In genomic region chr7:111257842-111258241, GRCm38 (mm10) we compare ENCODE assay signal across 31 mouse cellular contexts.
A peak's percentile ranks its signal among the peaks of the same experiment; 100 is the strongest.
DNase-seq lines count a peak whose midpoint lies in the region; ATAC-seq and TF ChIP-seq lines count a peak whose summit lies in the region.
"Had no signal": no experiment of that assay in that cellular context is flagged by ENCODE, and none has a peak within 500 bp of the region (broad histone marks: within the 10 kb centered on the region; RNA-seq: fewer than 3 reads in every experiment).

No protein-coding gene starts in this region.

- no peak for TF ChIP-seq EP300 in liver, postnatal 0 days (IDR thresholded peaks at IDR 0.05; ENCODE audit: low read depth)
- TF ChIP-seq EP300 in MEL (IDR thresholded peaks at IDR 0.05; ENCODE audit: low read depth in 1 of 2, low read length in 2 of 2), result no peak

- ATAC-seq in intestine, postnatal 0 days, result no peak
- no peak for ATAC-seq in intestine, embryonic 16.5 days
- no peak for ATAC-seq in liver, postnatal 0 days
- ATAC-seq: forebrain, embryonic 16.5 days; liver, embryonic 12.5 days had no signal

- no peaks in the 10 kb centered on the region for H3K9me3 ChIP-seq in intestine, postnatal 0 days (ENCODE audit: control insufficient read depth)
- no peaks in the 10 kb centered on the region; the same call in 1 of the 2 replicates for H3K9me3 ChIP-seq in intestine, embryonic 16.5 days (ENCODE audit: control insufficient read depth, low read length)
- no peaks in the 10 kb centered on the region for H3K9me3 ChIP-seq in liver, postnatal 0 days (ENCODE audit: low read length)
- H3K9me3 ChIP-seq in E14TG2a.4 (ENCODE audit: low read length) (peaks cover 5% of the 10 kb centered on the region; the same call in 1 of the 2 replicates), MEL (replicated peaks; ENCODE audit: insufficient read depth, low read length) (no peaks in the 10 kb centered on the region)
- H3K9me3 ChIP-seq: embryonic facial prominence, embryonic 13.5 days; hindbrain, embryonic 13.5 days; limb, embryonic 12.5 days; liver, embryonic 12.5 days; lung, embryonic 15.5 days; midbrain, embryonic 12.5 days; neural tube, embryonic 15.5 days had no signal

- no peaks in the 10 kb centered on the region for H3K27me3 ChIP-seq in intestine, postnatal 0 days (replicated peaks; ENCODE audit: control insufficient read depth, insufficient read depth, low read length)
- H3K27me3 ChIP-seq in intestine, embryonic 16.5 days (replicated peaks; ENCODE audit: control insufficient read depth, insufficient read depth, low read length), result no peaks in the 10 kb centered on the region
- no peaks in the 10 kb centered on the region for H3K27me3 ChIP-seq in liver, postnatal 0 days (ENCODE audit: insufficient read depth, low read length)
- H3K27me3 ChIP-seq in E14TG2a.4 (ENCODE audit: insufficient read depth, low read length) (no peaks in the 10 kb centered on the region), MEL (ENCODE audit: control insufficient read depth in 1 of 2, insufficient read depth in 2 of 2, low read length in 2 of 2) (no peaks in the 10 kb centered on the region)
- H3K27me3 ChIP-seq: embryonic facial prominence, embryonic 13.5 days; hindbrain, embryonic 13.5 days; limb, embryonic 12.5 days; liver, embryonic 12.5 days; lung, embryonic 15.5 days; midbrain, embryonic 12.5 days; neural tube, embryonic 15.5 days had no signal

- H3K36me3 ChIP-seq in intestine, postnatal 0 days (ENCODE audit: control insufficient read depth, insufficient read depth), result no peaks in the 10 kb centered on the region
- H3K36me3 ChIP-seq in intestine, embryonic 16.5 days (ENCODE audit: control insufficient read depth, insufficient read depth, low read length), result no peaks in the 10 kb centered on the region
- H3K36me3 ChIP-seq in liver, postnatal 0 days (replicated peaks; ENCODE audit: insufficient read depth, low read length), result no peaks in the 10 kb centered on the region
- H3K36me3 ChIP-seq in E14TG2a.4 (ENCODE audit: insufficient read depth, low read length), result no peaks in the 10 kb centered on the region
- H3K36me3 ChIP-seq in MEL (ENCODE audit: control insufficient read depth in 1 of 2, insufficient read depth in 2 of 2, low read length in 2 of 2), result no peaks in the 10 kb centered on the region
- H3K36me3 ChIP-seq: embryonic facial prominence, embryonic 13.5 days; hindbrain, embryonic 13.5 days; limb, embryonic 12.5 days; liver, embryonic 12.5 days; lung, embryonic 15.5 days; midbrain, embryonic 12.5 days; neural tube, embryonic 15.5 days had no signal

- no peak for TF ChIP-seq POLR2A in MEL (IDR thresholded peaks at IDR 0.05; ENCODE audit: control insufficient read depth in 1 of 2, insufficient read depth in 1 of 2, low read depth in 1 of 2, low read length in 2 of 2, poor library complexity in 1 of 2)

- peak; percentile 33 for TF ChIP-seq CTCF in intestine, postnatal 0 days (IDR thresholded peaks at IDR 0.05; ENCODE audit: low read depth)
- TF ChIP-seq CTCF in liver, postnatal 0 days (IDR thresholded peaks at IDR 0.05; ENCODE audit: low read depth), result peak; percentile 23; the same call in 1 of the 2 replicates
- TF ChIP-seq CTCF in E14TG2a.4 (conservative IDR thresholded peaks at IDR 0.05; ENCODE audit: low read length) (peak; percentile 55), MEL (IDR thresholded peaks at IDR 0.05 in 2 of 3, conservative IDR thresholded peaks at IDR 0.05 in 1 of 3; ENCODE audit: control insufficient read depth in 1 of 3, insufficient read depth in 1 of 3, low read depth in 2 of 3, low read length in 3 of 3, poor library complexity in 1 of 3, severe bottlenecking in 1 of 3) (peak in 2 of 3 experiments; percentile 14 to 28; a peak in 4 of 6 replicates)

- DNase-seq in liver, postnatal 0 days, result no peak
- DNase-seq in liver, result no peak
- no peak for DNase-seq in MEL (ENCODE audit: low read depth, low spot score)
- DNase-seq in neural tube, embryonic 10.5 days (ENCODE audit: extremely low spot score, low spot score), result no peak
- DNase-seq in embryo, embryonic 10.5 days (ENCODE audit: low spot score), result no peak
- DNase-seq: adrenal gland, postnatal 25 days; cerebellum, adult 11-12 months; cerebellum, adult 9-11 months; gastrocnemius, postnatal 10 days; heart, postnatal 36 days; kidney, adult 2 months; kidney, postnatal 4 days; layer of hippocampus, adult 9-11 months; lung, postnatal 4 days; retina, postnatal 1 day; right cerebral cortex, postnatal 14 days; thymus, postnatal 4 days had no signal

- H3K4me1 ChIP-seq in intestine, postnatal 0 days (replicated peaks; ENCODE audit: control insufficient read depth, insufficient read depth, low read length), result no peaks in the 10 kb centered on the region
- peaks cover 6% of the 10 kb centered on the region for H3K4me1 ChIP-seq in intestine, embryonic 16.5 days (ENCODE audit: control insufficient read depth, insufficient read depth, low read length)
- no peaks in the 10 kb centered on the region for H3K4me1 ChIP-seq in liver, postnatal 0 days (ENCODE audit: insufficient read depth)
- H3K4me1 ChIP-seq in E14TG2a.4 (replicated peaks; ENCODE audit: low read depth, low read length) (no peaks in the 10 kb centered on the region), MEL (ENCODE audit: control insufficient read depth in 1 of 2, insufficient read depth in 2 of 2, low read length in 2 of 2) (no peaks in the 10 kb centered on the region)
- H3K4me1 ChIP-seq: limb, embryonic 12.5 days; liver, embryonic 12.5 days; megakaryocyte, embryonic 14.5 days; midbrain, embryonic 12.5 days had no signal

- 73% methylated on average over 2 of the region's 2 CpGs for WGBS in intestine, postnatal 0 days
- 87% methylated on average over 2 of the region's 2 CpGs for WGBS in intestine, embryonic 16.5 days
- 73% methylated on average over 2 of the region's 2 CpGs for WGBS in liver, postnatal 0 days (ENCODE audit: insufficient replicate concordance)

- TF ChIP-seq RAD21 in MEL (IDR thresholded peaks at IDR 0.05; ENCODE audit: low read depth, low read length), result no peak

- H3K9ac ChIP-seq in intestine, postnatal 0 days (ENCODE audit: low read depth, low read length), result no peak overlapping the region
- H3K9ac ChIP-seq in intestine, embryonic 16.5 days (ENCODE audit: low read depth, low read length), result no peak overlapping the region
- no peak overlapping the region for H3K9ac ChIP-seq in liver, postnatal 0 days (replicated peaks)
- no peak overlapping the region for H3K9ac ChIP-seq in MEL (ENCODE audit: control insufficient read depth, low read depth, low read length, poor library complexity, severe bottlenecking)
- H3K9ac ChIP-seq: embryonic facial prominence, embryonic 13.5 days; hindbrain, embryonic 13.5 days; limb, embryonic 12.5 days; liver, embryonic 12.5 days; lung, embryonic 15.5 days; midbrain, embryonic 12.5 days; neural tube, embryonic 15.5 days had no signal

- no peak overlapping the region for H3K4me3 ChIP-seq in intestine, postnatal 0 days (ENCODE audit: low read depth, low read length)
- no peak overlapping the region for H3K4me3 ChIP-seq in intestine, embryonic 16.5 days (ENCODE audit: low read length)
- H3K4me3 ChIP-seq in liver, postnatal 0 days (ENCODE audit: low read depth, low read length), result no peak overlapping the region
- H3K4me3 ChIP-seq in E14TG2a.4 (replicated peaks; ENCODE audit: low read length), result no peak overlapping the region
- H3K4me3 ChIP-seq in MEL (ENCODE audit: control insufficient read depth in 1 of 2, insufficient read depth in 1 of 2, low read depth in 2 of 2, low read length in 2 of 2), result no peak overlapping the region
- H3K4me3 ChIP-seq: embryonic facial prominence, embryonic 13.5 days; erythroblast, embryonic 14.5 days; hindbrain, embryonic 13.5 days; limb, embryonic 12.5 days; liver, embryonic 12.5 days; lung, embryonic 15.5 days; megakaryocyte, embryonic 14.5 days; midbrain, embryonic 12.5 days; neural tube, embryonic 15.5 days had no signal

- H3K79me2 ChIP-seq in MEL (ENCODE audit: control insufficient read depth, insufficient read depth, low read length, poor library complexity), result no peaks in the 10 kb centered on the region

- no peak overlapping the region for H3K4me2 ChIP-seq in intestine, postnatal 0 days (replicated peaks; ENCODE audit: low read depth)
- no peak overlapping the region for H3K4me2 ChIP-seq in intestine, embryonic 16.5 days (ENCODE audit: low read depth, low read length)
- no peak overlapping the region for H3K4me2 ChIP-seq in liver, postnatal 0 days (ENCODE audit: low read depth, low read length)
- H3K4me2 ChIP-seq: embryonic facial prominence, embryonic 13.5 days; heart, embryonic 11.5 days; hindbrain, embryonic 13.5 days; limb, embryonic 12.5 days; liver, embryonic 12.5 days; lung, embryonic 15.5 days; midbrain, embryonic 12.5 days; neural tube, embryonic 15.5 days had no signal

- H3K27ac ChIP-seq in intestine, postnatal 0 days (ENCODE audit: low read depth, low read length), result no peak overlapping the region
- no peak overlapping the region for H3K27ac ChIP-seq in intestine, embryonic 16.5 days (ENCODE audit: low read length)
- H3K27ac ChIP-seq in liver, postnatal 0 days (ENCODE audit: low read depth), result no peak overlapping the region
- no peak overlapping the region for H3K27ac ChIP-seq in MEL (ENCODE audit: control insufficient read depth, low read depth, low read length)
- H3K27ac ChIP-seq: embryonic facial prominence, embryonic 13.5 days; hindbrain, embryonic 13.5 days; limb, embryonic 12.5 days; liver, embryonic 12.5 days; lung, embryonic 15.5 days; midbrain, embryonic 12.5 days; neural tube, embryonic 15.5 days had no signal

TF ChIP-seq in MEL, 35 proteins besides CTCF, POLR2A, EP300 and RAD21:
- TF ChIP-seq ELF1 (IDR thresholded peaks at IDR 0.05; ENCODE audit: low read depth, low read length), result no peak
- no peak for TF ChIP-seq NELFE (IDR thresholded peaks at IDR 0.05; ENCODE audit: low read depth, low read length)
- no peak for TF ChIP-seq ZC3H11A (IDR thresholded peaks at IDR 0.05; ENCODE audit: low read depth, low read length)
- no peak for TF ChIP-seq E2F4 (IDR thresholded peaks at IDR 0.05; ENCODE audit: borderline replicate concordance, low read depth, low read length)
- no peak for TF ChIP-seq ZMIZ1 (IDR thresholded peaks at IDR 0.05; ENCODE audit: low read depth, low read length)
- TF ChIP-seq POLR2AphosphoS2 (IDR thresholded peaks at IDR 0.05; ENCODE audit: low read length), result no peak
- no peak for TF ChIP-seq NRF1 (IDR thresholded peaks at IDR 0.05; ENCODE audit: insufficient read depth, low read depth, low read length, poor library complexity, severe bottlenecking)
- no peak for TF ChIP-seq RCOR1 (IDR thresholded peaks at IDR 0.05; ENCODE audit: low read depth, low read length)
- TF ChIP-seq USF1 (IDR thresholded peaks at IDR 0.05; ENCODE audit: low read depth, low read length), result no peak
- TF ChIP-seq MAFK (IDR thresholded peaks at IDR 0.05; ENCODE audit: borderline replicate concordance, low read depth, low read length), result no peak
TF ChIP-seq in MEL: peak in this region for 0.
